Mouse (Mus musculus): Measurements from ENCODE around the gene Smarca1.

DNA sequence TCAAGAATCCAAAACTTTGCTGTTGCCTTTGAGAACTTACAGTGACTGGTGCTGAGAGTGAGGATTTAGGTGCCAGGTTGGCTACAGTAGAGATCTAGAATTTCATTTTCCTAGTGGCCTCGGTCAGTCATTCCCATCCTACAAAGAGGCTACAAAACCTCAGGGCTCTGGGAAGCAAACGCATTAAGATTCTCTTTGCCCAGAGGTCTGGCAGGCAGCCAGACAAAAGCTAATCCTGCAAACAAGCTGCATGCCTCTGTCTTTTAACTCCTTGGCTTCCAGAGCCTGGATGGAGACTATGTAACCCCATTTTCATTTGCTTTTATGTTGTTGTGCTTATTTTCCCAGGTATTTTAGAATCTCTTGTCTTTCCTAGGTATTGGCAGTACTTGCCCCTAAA lies 45.0 kb upstream of the Smarca1 start:
- TF ChIP-seq POLR2A (IDR thresholded peaks at IDR 0.05; ENCODE audit: insufficient read depth, low read depth, low read length) (no peak), CTCF (IDR thresholded peaks at IDR 0.05; ENCODE audit: insufficient read depth, low read depth, low read length) (no peak)

Data from olfactory bulb, adult 2 months (tissue).